Mouse (Mus musculus): ENCODE measurements at regions not wholly inside any gene's neighbourhood (a gene's known extent, or its start where the extent isn't known, plus 50 kb on each side); places are given as distances from the start of the nearest gene placed in this dataset.

DNA sequence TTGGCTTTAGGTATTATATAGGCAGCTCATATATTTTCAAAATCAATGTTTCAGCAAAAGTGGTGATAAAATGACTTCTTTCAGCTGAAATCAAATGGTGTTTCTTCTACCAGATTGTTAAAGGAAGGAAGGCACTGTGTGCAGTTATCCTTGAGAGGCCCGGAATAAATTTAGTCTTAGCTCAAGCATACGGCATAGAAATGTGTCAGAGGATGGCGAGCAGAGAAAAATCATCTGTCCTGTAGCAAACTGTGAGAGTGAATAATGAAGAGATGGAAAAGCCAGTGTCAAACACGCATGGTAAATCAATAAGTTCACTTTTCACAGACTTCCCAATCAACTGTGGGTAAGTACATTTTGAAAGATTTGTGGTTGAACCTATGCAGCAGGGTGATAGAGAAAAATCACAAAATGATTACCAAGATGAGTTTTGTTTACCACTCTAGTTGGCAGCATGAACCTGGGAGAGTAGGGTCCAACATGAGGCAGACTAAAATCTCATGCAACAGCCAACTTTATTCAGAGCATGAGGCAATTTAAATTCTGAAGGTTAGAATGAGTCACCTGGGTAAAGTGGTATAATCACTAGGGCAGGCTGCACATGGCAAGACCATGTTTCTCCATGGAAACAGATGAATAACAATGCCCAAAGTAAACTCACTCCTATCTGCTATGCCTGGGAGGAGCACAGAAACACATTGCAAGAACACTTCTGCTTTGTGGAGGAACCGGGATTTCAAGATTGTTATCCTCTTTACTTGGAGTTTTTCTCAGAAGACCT, 55.7 kb downstream of the AI429214 start:
- Histone ChIP-seq H3K4me1 (ENCODE audit: control insufficient read depth, insufficient read depth, low read length) (no peaks in the 10 kb centered on the region), H3K4me2 (ENCODE audit: low read depth, low read length) (no peak overlapping the region), H3K36me3 (ENCODE audit: control insufficient read depth, insufficient read depth, low read length) (no peaks in the 10 kb centered on the region), H3K27ac (ENCODE audit: low read depth, low read length) (no peak overlapping the region), H3K4me3 (ENCODE audit: low read depth, low read length) (no peak overlapping the region), H3K9ac (replicated peaks; ENCODE audit: low read depth, low read length) (no peak overlapping the region), H3K27me3 (ENCODE audit: control insufficient read depth, insufficient read depth, low read length) (no peaks in the 10 kb centered on the region), H3K9me3 (ENCODE audit: control insufficient read depth, low read length) (no peaks in the 10 kb centered on the region)
- ATAC-seq (ENCODE audit: low read depth), result no peak
- WGBS, result 82% methylated on average over 5 of the region's 5 CpGs

DNA sequence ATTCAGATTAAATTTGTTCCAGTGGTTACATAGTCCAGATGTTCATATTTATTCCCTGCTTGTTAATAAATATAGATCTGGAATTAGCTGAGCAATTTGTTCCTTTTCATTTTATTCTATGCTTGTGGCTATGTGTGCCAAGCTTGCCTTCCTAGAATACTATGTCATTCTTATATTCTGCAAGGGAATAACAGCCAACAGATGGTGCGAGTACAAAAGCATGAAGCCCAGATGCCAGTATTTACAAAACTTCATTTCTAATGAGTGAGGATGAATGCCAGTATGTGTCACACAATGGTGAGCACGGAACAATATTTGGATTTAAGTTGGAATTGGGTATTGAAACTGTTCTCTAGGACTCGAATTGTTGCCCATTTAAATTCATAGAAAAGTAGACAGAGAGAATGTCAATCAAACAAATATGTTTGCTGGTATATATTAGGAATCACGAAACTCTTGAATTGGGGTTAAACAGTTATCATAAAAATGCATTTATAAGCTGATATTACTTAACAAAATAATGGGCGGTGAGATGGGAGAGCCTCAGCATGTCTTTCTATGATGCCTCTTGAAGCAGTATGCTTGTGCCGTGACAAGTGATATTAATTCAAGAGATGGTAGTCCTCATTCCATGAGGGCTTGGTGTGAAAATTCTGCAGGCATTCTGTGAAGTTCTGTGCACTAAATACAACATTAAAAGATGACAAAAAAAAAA, 56.7 kb downstream of the AI429214 start:
- Histone ChIP-seq H3K4me1 (ENCODE audit: control insufficient read depth, insufficient read depth, low read length) (no peaks in the 10 kb centered on the region), H3K9ac (replicated peaks; ENCODE audit: low read depth, low read length) (no peak overlapping the region), H3K27me3 (ENCODE audit: control insufficient read depth, insufficient read depth, low read length) (no peaks in the 10 kb centered on the region), H3K9me3 (ENCODE audit: control insufficient read depth, low read length) (no peaks in the 10 kb centered on the region), H3K4me3 (ENCODE audit: low read depth, low read length) (no peak overlapping the region), H3K27ac (ENCODE audit: low read depth, low read length) (no peak overlapping the region), H3K4me2 (ENCODE audit: low read depth, low read length) (no peak overlapping the region), H3K36me3 (ENCODE audit: control insufficient read depth, insufficient read depth, low read length) (no peaks in the 10 kb centered on the region)
- WGBS, result 72% methylated on average over 6 of the region's 6 CpGs
- ATAC-seq (ENCODE audit: low read depth), result no peak

DNA sequence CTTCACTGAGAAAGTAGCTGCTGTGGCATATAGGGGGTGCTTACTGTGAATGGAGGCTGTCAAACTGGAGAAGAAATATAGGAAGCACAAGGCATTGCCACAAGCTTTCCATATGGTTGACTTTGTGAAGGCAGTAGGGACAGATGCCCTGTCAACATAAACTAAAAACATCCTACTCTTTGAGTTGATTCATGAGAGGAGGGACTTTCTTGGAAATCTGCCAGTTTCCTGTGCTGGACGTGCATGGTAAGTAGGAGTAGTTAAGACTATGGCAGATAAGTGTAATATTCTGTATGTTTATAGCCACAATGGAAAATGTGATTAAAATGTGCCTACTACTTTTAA, 57.3 kb downstream of the AI429214 start:
- Histone ChIP-seq H3K9ac (replicated peaks; ENCODE audit: low read depth, low read length) (no peak overlapping the region), H3K4me2 (ENCODE audit: low read depth, low read length) (no peak overlapping the region), H3K4me1 (ENCODE audit: control insufficient read depth, insufficient read depth, low read length) (no peaks in the 10 kb centered on the region), H3K4me3 (ENCODE audit: low read depth, low read length) (no peak overlapping the region), H3K27me3 (ENCODE audit: control insufficient read depth, insufficient read depth, low read length) (no peaks in the 10 kb centered on the region), H3K36me3 (ENCODE audit: control insufficient read depth, insufficient read depth, low read length) (no peaks in the 10 kb centered on the region), H3K9me3 (ENCODE audit: control insufficient read depth, low read length) (no peaks in the 10 kb centered on the region), H3K27ac (ENCODE audit: low read depth, low read length) (no peak overlapping the region)
- WGBS, result 26% methylated on average over 1 of the region's 1 CpGs
- no peak for ATAC-seq (ENCODE audit: low read depth)

DNA sequence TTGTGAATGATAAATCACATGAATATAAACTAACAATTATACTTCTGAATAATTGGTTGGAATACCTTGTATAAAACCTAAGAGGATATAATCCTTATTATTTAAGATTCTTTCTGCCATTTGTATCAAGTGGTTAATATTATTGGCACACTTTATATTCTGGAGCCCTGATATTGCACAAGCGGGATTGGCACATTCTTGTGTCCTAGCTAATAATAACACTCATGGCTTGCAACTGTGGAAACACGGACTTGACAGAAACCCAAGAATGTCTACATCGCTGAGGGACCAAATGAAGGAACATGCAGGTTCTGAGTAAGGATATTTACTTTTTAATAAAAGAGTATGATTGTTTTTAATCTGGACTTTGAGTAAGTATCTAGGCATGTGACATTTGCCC, 63.0 kb downstream of the AI429214 start:
- Histone ChIP-seq H3K27me3 (ENCODE audit: control insufficient read depth, insufficient read depth, low read length) (no peaks in the 10 kb centered on the region), H3K4me2 (ENCODE audit: low read depth, low read length) (no peak overlapping the region), H3K36me3 (ENCODE audit: control insufficient read depth, insufficient read depth, low read length) (no peaks in the 10 kb centered on the region), H3K27ac (ENCODE audit: low read depth, low read length) (no peak overlapping the region), H3K9me3 (ENCODE audit: control insufficient read depth, low read length) (no peaks in the 10 kb centered on the region), H3K9ac (replicated peaks; ENCODE audit: low read depth, low read length) (no peak overlapping the region), H3K4me1 (ENCODE audit: control insufficient read depth, insufficient read depth, low read length) (no peaks in the 10 kb centered on the region), H3K4me3 (ENCODE audit: low read depth, low read length) (no peak overlapping the region)
- no peak for ATAC-seq (ENCODE audit: low read depth)
- 89% methylated on average over 3 of the region's 3 CpGs for whole genome bisulfite sequencing

DNA sequence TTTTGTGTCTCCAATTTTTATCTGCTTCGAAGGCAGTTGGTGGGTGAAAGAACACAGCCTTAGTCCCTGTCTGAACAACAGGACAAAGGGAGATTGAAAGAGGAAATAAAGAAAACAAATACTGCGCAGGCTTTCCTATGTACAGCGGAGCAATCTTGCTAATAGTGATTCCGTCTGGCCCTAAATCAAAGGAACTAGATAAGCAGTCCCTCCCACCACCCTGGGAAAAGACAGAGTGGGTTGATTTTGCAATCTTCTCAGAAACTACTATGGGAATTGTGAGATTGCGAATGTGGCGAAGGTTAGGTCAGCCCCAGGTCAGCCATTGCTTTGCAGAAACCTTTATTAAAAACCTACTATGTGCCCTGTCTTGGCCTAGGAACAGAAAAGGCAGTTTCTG, 65.0 kb downstream of the AI429214 start:
- H3K36me3 ChIP-seq (ENCODE audit: control insufficient read depth, insufficient read depth, low read length), result no peaks in the 10 kb centered on the region
- H3K4me2 ChIP-seq (ENCODE audit: low read depth, low read length), result no peak overlapping the region
- WGBS, result 81% methylated on average over 6 of the region's 6 CpGs
- no peaks in the 10 kb centered on the region for H3K4me1 ChIP-seq (ENCODE audit: control insufficient read depth, insufficient read depth, low read length)
- no peaks in the 10 kb centered on the region for H3K9me3 ChIP-seq (ENCODE audit: control insufficient read depth, low read length)
- ATAC-seq (ENCODE audit: low read depth), result no peak
- H3K27me3 ChIP-seq (ENCODE audit: control insufficient read depth, insufficient read depth, low read length), result no peaks in the 10 kb centered on the region
- H3K4me3 ChIP-seq (ENCODE audit: low read depth, low read length), result no peak overlapping the region
- no peak overlapping the region for H3K27ac ChIP-seq (ENCODE audit: low read depth, low read length)
- no peak overlapping the region for H3K9ac ChIP-seq (replicated peaks; ENCODE audit: low read depth, low read length)

DNA sequence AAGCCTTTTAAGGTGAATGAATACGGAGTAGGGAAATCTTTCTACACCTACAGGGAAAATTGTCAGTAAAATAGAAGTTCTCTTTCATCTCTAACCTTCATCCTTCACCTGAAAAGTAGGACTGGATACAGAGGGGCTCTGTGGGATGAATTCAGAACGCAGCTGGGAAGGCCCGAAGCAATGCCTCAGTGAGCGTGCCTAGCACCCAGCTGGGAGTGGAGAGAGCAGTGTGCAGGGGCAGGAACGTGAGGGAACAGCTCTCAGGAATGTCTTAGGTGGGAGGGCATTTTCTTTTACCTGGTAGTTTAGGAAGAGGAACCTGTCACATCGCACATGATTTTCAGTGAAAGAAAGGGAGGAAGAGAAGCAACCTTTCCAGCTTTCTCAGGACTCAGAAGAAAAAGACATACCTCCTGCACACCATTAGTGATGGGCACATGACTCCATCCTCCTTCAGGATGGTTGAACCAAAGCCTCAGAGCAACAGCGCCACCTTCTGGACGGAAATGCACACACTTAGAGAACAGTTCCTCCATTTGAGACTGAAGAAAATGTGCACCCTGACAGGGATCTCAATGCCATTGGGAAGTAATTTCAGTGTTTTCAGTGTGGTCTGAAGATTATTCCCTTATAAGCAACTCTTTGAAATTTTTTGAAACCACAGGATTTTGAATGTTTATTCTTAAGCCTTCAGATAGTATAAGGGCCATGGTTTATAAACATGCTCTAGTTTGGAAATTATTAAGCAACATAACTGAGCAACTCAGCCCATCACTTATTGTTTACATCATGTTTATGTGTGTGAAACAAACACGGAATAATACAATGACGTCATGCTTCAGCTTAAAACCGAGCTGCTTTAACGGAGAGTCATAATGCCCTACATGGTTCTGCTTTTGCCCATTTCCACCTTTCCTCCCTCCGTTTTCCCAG, 68.9 kb downstream of the AI429214 start:
- H3K9ac ChIP-seq (replicated peaks; ENCODE audit: low read depth, low read length), result no peak overlapping the region
- H3K4me2 ChIP-seq (ENCODE audit: low read depth, low read length), result no peak overlapping the region
- no peak overlapping the region for H3K27ac ChIP-seq (ENCODE audit: low read depth, low read length)
- H3K4me1 ChIP-seq (ENCODE audit: control insufficient read depth, insufficient read depth, low read length), result no peaks in the 10 kb centered on the region
- 33% methylated on average over 13 of the region's 13 CpGs for WGBS
- H3K27me3 ChIP-seq (ENCODE audit: control insufficient read depth, insufficient read depth, low read length), result no peaks in the 10 kb centered on the region
- no peak overlapping the region for H3K4me3 ChIP-seq (ENCODE audit: low read depth, low read length)
- H3K9me3 ChIP-seq (ENCODE audit: control insufficient read depth, low read length), result no peaks in the 10 kb centered on the region
- H3K36me3 ChIP-seq (ENCODE audit: control insufficient read depth, insufficient read depth, low read length), result no peaks in the 10 kb centered on the region
- ATAC-seq (ENCODE audit: low read depth), result peak; percentile 88

DNA sequence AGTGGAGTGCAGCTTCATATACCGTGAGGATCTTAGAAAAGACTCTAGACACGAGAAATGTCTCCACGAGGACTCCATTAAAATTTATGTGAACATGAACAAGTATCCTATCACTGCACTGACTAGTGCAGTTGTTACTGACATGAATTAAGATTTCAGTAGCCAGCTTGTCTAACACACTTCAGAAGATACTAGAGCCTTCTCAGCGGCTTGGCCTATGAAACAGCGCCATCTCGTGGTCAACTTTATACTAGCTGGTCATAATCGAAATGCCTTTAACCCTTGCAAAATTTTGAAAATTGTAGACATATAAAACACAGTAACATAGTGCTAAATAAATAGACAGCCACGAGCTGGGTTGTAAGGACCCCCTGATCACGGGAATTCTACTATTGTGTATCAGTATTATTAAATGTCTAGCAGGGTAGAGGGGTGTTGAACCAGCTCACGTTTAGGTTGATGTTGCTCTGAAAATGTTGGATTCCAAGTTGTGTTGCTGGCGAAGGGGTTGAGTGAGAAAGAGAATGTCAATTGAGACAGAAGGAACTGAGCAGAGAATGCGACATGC, 70.4 kb downstream of the AI429214 start:
- Histone ChIP-seq H3K4me3 (ENCODE audit: low read depth, low read length) (no peak overlapping the region), H3K36me3 (ENCODE audit: control insufficient read depth, insufficient read depth, low read length) (no peaks in the 10 kb centered on the region), H3K27ac (ENCODE audit: low read depth, low read length) (no peak overlapping the region), H3K4me2 (ENCODE audit: low read depth, low read length) (no peak overlapping the region), H3K9ac (replicated peaks; ENCODE audit: low read depth, low read length) (no peak overlapping the region), H3K27me3 (ENCODE audit: control insufficient read depth, insufficient read depth, low read length) (no peaks in the 10 kb centered on the region), H3K4me1 (ENCODE audit: control insufficient read depth, insufficient read depth, low read length) (no peaks in the 10 kb centered on the region), H3K9me3 (ENCODE audit: control insufficient read depth, low read length) (no peaks in the 10 kb centered on the region)
- 19% methylated on average over 12 of the region's 12 CpGs for WGBS
- peak; percentile 68 for ATAC-seq (ENCODE audit: low read depth)

DNA sequence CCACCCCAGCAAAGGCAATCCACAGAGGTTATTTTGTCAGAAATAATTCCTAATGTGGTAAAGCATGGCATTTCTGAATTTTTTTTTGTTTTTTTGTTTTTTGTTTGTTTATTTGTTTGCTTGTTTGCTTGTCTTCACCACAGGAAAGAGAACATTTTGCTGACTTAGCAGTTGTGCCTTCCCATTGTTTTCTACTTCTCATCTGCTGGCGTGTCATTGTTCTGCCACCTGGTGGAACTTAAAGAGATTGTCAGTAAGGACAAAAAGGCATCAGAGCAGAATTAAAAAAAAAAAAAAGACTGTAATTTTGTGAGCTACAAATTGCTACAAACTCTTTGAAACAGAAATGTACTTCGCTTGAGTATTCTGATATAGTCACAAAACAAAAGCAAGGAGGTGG, 79.5 kb downstream of the AI429214 start:
- no peak overlapping the region for H3K27ac ChIP-seq (ENCODE audit: low read depth, low read length)
- no peak for ATAC-seq (ENCODE audit: low read depth)
- no peak overlapping the region for H3K9ac ChIP-seq (replicated peaks; ENCODE audit: low read depth, low read length)
- no peaks in the 10 kb centered on the region for H3K9me3 ChIP-seq (ENCODE audit: control insufficient read depth, low read length)
- no peak overlapping the region for H3K4me3 ChIP-seq (ENCODE audit: low read depth, low read length)
- 22% methylated on average over 2 of the region's 2 CpGs for WGBS
- no peaks in the 10 kb centered on the region for H3K4me1 ChIP-seq (ENCODE audit: control insufficient read depth, insufficient read depth, low read length)
- H3K36me3 ChIP-seq (ENCODE audit: control insufficient read depth, insufficient read depth, low read length), result no peaks in the 10 kb centered on the region
- no peaks in the 10 kb centered on the region for H3K27me3 ChIP-seq (ENCODE audit: control insufficient read depth, insufficient read depth, low read length)
- no peak overlapping the region for H3K4me2 ChIP-seq (ENCODE audit: low read depth, low read length)

All from neural tube, embryonic 14.5 days (tissue).